Mouse (Mus musculus): ENCODE measurements around the gene Tmc1. TPM values are rescaled to one million over a fixed set of nuclear protein-coding genes. Genes with fewer than 3 reads are reported as not detected.

Tmc1 gene
- total RNA-seq, 2 experiments from 2014 or later = not detected

DNA sequence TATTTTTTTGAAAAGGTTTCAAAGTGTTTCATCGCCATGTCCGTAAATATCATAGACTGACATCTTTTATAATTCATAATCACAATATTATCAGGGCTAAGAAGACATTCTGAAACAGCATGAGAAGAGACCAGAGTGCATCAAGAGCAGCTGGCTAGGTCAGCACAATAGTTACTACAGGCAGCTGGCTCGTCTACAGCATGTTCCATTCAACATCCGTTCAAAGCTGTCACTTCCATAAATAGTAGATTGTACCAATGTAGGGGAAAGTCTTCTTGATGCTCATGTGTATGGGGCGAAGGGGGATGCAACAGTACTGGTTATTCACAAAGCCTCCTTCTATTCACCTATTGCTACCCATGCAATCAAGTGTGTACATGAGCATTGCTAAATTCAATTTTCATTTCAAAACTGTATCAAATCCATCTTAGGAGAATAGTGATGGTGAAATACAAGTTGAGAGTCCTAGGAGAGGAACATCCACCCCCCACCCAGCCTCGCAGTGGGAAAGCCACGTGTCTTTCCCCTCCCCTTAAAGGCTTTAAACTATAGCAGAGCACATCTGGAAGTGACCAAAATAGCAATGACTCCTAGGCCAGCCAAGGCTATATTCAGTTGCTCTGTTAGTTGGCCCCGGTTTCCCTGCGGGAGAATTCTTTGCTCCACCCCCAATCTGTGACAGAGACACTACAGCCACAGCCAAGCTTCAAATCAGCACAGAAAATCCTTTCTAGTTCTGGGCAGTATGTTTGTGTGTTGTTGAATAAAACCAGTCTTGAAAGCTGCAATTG lies 117.8 kb downstream of the Tmc1 start:
- ATAC-seq (replicated peaks; ENCODE audit: low FRiP score, poor library complexity, severe bottlenecking) = no peak

DNA sequence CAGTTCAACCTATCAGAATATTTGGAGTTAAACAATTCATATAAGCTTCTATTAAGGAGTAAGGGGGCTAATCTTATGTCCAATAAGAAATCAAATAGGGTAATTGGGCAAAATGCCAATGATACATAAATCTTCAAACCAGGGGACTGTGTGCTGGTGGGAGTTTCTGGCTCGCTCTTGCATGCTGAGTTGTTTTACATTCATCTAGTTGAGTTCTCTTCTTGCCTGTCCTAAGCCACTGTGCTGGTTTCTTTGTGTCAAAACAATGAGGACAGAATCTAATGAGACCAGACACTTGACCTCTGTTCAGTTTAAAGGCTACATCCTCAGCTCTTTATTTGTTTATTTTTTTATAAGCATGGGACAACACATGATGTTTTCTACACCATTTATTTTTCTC lies 119.1 kb downstream of the Tmc1 start:
- no peak for ATAC-seq (replicated peaks; ENCODE audit: low FRiP score, poor library complexity, severe bottlenecking)

DNA sequence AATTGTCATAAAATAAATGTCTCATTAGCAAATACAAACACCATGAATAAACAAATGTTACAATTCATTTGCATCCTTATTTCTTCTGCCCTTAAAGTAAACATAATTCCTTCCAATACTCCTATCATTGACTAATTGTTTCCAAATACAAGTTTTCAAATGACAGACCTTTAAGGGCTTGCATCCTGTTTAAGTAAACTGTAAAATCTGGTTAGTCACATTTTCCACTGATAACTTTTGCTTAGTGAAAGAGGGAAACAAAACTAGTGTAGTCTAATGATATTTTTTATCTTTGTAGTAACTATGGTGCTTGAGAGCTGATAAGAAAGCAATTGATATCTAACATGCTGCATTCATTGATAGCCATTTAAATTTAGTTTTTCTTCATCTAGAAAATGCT lies 154.5 kb downstream of the Tmc1 start:
- no peak for ATAC-seq (replicated peaks; ENCODE audit: low FRiP score, poor library complexity, severe bottlenecking)

DNA sequence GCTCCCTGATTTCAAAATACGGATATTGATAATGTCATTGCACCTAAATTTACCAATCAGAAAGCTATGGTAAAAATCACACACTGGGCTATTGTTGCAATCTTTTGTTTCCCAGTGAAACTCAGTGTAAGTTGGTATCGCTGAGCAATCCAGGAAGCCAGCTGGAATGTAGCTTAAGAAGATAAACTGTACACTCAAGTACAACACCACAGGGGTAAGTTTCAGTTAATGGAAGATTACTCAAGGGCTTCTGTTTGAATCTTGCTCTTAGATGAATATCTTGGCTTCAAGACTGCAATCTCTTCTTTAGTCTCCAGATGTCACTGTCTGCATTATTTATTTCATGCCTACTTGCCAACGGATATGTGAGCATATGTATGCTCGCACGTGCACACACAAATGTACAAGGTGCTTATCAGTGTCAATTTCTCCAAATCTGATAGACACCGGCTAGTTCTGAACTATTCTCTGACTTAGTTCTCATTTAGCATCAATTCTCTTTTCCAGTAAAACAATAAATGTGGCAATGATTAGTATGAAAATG lies 156.4 kb downstream of the Tmc1 start:
- ATAC-seq (replicated peaks; ENCODE audit: low FRiP score, poor library complexity, severe bottlenecking) = no peak

DNA sequence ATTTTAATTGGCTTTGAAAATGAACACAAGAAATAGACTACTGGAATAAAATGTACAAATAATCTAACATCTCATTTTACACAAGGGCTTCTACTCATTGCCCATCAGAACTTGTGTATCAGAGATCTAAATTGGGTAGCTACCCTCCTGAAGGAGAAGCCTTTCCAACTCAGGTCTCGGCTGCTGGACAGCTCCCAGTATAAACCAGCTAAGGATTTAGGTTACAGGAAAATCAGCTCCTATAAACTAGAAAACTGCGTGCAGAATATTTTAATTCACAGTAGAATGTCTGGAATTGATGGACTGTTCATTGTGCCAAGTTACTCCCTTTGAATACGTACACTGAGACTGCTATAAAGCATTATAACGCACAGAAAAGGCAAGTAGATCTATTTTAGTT lies 158.0 kb downstream of the Tmc1 start:
- no peak for ATAC-seq (replicated peaks; ENCODE audit: low FRiP score, poor library complexity, severe bottlenecking)

DNA sequence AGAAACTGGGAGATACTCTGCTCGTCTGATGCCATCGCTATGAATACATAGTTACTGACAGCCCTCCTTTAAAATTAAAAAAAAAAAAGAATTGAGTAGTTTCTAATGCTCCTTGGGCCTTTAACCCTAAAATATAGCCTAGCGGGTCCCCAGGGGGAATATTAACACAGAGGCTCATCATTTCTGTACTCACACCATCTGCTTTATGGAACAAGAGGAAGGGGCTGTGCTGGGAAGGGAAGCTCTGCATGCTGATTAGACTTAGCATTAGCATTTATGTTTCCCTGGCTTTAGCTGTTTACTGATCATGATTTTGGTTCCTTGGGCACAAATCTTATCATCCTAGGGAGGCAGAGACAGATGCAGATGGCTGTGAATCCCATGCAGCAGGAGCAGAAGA lies 159.0 kb downstream of the Tmc1 start:
- ATAC-seq (replicated peaks; ENCODE audit: low FRiP score, poor library complexity, severe bottlenecking) = no peak

DNA sequence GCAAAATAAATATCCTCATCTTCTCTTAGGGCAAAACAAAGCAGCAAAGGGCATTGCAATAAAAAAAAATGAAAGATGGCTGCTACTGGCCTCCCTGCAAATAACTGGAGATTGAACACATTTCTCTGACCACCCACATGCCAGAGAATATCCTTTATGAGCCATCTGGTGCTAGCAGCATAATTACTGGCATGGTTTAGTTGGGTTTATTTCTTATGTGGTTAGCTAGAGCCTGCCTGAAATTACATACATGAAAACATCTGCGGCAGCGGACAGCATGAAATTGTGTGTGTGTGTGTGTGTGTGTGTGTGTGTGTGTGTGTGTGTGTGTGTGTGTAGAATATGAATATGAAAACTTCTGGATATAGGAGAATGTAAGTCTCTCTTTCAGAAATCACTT lies 161.2 kb downstream of the Tmc1 start:
- no peak for ATAC-seq (replicated peaks; ENCODE audit: low FRiP score, poor library complexity, severe bottlenecking)

DNA sequence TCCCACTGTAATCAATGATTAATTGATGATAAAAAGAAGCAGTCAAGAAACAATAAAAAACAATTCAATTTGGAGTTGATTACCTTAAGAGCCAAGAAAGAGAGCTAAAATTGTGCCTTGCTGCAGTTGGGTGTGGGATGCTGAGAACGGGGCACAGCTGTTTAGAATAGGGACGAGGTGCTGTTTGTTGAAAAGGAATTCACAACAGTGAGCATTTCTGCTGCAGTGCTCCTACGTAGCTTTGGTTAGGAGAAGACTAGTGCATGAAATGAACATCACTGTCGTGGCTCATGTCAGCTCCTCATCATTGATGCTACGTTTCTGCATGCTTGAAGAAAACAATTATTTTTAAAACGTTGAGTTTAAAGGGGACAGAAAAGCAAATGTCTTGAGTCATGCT lies 166.7 kb downstream of the Tmc1 start:
- ATAC-seq (replicated peaks; ENCODE audit: low FRiP score, poor library complexity, severe bottlenecking) = no peak

DNA sequence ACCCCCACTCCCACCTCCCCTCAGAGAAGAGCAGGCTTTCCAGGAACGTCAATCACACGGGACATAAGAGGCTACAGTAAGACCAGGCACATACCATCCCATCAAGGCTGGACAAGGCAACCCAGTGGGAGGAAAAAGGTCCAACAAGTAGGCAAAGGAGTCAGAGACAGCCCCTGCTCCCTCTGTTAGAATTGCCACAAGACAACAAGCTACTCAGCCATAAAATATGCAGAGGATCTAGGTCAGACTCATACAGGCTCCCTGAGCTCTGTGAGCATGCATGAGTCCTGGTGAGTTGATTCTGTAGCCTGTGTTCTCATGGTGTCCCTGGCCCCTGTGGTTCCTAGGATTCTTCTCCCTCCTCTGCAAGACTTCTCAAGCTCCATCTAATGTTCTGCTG lies 178.3 kb downstream of the Tmc1 start:
- no peak for ATAC-seq (replicated peaks; ENCODE audit: low FRiP score, poor library complexity, severe bottlenecking)

DNA sequence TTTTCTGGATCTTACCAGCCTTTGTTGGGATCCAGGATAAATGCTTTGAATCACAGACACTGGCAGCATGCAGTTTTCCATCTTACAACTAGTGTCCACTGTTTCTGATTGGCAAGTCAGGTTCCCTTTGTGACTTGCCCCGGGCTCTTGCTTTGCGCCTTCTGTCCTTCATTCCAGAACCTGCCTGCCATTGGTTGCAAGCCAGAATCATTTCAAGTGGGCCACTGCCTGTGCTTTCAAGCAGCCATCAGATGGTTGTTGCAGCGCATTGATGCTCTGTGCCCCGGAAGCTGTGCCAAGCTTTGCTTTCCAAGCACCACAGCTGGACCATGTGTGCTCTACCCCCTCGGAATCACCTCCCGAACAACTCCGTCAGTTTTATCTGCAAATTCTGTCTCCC lies 180.1 kb downstream of the Tmc1 start:
- no peak for ATAC-seq (replicated peaks; ENCODE audit: low FRiP score, poor library complexity, severe bottlenecking)

DNA sequence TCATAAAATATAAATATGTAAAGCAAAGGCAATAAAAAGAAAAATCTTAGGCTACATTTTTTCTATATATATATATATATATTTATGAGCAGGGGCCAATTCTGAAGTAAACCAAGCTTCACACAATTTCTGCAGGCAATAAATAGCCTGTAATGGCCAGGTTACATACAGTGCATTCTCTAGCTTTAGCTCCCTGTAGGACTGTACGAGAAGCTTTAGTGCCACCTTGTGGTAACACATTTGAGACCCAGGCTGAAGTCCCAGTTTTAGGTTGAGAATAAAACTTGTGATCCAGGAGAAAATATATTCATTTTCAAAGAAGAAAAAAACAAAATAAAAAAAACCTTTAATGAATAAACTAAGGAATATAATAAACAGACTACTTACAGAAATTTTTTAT lies 189.8 kb downstream of the Tmc1 start:
- ATAC-seq (replicated peaks; ENCODE audit: low FRiP score, poor library complexity, severe bottlenecking) = no peak

DNA sequence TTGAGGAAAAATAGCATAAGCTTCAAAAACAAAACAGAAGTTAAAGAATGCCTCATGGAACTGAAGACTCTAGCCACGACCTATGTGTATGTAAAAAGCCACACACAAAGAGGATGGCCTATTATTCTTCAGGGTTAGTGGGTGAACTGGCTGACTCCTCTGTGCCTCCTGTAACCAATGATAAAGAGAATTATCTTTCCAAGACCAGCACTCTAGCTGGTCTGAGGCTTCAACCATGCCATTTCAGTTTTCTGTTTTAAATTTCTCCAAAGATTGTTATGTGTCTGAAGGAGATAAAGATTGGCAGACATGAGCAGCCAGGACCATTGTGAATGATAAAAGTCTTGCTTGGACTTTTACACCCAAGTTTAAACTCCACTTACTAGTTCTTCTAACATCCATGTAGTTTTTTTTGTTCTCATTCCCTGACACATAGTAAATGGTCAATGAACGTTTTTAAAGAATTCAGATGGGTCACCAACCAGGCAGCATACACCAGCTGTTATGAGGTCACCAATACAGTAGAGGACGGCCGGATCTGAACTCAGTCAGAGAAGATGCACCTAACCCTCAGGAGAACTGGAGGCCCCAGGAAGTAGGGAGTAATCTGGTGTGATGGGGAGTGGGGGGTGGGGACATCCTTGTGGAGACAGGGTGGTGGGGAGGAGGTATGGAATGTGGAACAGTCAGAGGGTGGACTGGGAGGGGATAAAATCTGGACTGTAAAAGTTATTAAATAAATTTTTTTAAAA lies 192.2 kb downstream of the Tmc1 start:
- peak; percentile 82 for ATAC-seq (replicated peaks; ENCODE audit: low FRiP score, poor library complexity, severe bottlenecking)

DNA sequence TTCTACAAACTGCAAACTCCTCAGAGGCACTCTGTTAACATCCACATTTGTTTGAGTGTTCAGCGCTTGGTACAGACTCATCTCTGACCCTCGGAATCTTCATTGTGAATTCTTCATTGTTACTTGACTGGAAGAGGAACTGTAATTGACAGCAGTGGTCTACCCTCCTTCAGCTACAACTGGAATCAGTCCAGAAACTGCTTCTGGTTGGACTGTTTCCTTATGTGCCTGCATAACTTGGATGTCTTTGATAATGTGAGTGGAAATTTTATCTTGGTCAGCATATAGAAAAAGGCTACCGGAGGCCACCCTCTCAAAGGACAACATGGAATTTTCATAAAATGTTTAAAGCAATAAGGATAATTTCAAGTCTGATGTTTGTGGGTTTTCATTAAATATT lies 192.9 kb downstream of the Tmc1 start:
- peak; percentile 69 for ATAC-seq (replicated peaks; ENCODE audit: low FRiP score, poor library complexity, severe bottlenecking)

DNA sequence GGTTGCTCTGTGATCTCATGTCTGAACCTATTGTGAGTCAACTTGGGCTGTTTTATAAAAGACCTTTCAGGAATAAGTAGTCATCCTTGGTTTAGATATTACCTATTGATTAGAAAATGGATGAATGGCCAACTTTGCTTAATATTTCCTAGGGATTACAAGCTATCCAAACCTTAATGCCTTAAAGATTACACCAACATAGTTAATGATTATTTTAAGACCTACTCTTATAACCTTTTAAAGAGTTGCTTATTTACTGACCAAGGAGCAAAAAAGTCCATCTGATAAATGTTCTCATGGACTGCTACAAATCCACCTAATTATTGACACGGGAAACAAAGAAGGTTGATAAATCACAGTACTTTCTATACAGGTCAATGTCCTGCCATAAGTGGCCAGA lies 209.4 kb downstream of the Tmc1 start:
- no peak for ATAC-seq (replicated peaks; ENCODE audit: low FRiP score, poor library complexity, severe bottlenecking)

Other genes starting within 250 kb of the Tmc1 start
- gene Aldh1a7, start 226.6 kb downstream of the Tmc1 start, total RNA-seq (2015; ENCODE audit: low replicate concordance) = 8.3 and 12.6 TPM in 2 replicates
- 5.0 and 9.1 TPM in 2 replicates for gene Aldh1a7, start 226.6 kb downstream of the Tmc1 start, total RNA-seq (2017; ENCODE audit: low replicate concordance)

All from erythroid progenitor cell, adult 5-6 weeks (primary cell).